Mouse (Mus musculus): ENCODE data around the gene Spata45.

Spata45 gene

DNA sequence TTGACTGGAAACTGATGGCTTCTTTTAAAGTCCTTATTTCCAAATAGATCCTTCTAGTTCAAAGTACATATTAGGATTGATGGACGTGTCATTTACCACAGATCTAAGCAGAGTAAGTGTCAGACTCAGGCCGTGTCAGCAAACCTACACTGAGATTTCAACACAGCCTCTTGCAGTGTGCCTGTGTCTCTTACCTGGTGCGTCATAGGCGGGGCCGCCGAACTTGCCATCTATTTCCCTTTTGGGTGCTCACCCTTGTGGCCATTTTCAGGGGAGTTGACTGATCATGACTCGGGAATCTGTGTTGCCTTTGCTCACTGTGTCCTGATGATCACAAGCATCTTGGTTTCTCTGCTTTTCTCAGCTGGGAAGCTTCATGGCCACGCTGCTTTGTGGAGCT lies 46.8 kb downstream of the Spata45 start:
- intact Hi-C loops (cut with DNase I): loop anchor here (10.0 kb wide), 1 partner anchor 192 kb away; no protein-coding TSS in a partner anchor

DNA sequence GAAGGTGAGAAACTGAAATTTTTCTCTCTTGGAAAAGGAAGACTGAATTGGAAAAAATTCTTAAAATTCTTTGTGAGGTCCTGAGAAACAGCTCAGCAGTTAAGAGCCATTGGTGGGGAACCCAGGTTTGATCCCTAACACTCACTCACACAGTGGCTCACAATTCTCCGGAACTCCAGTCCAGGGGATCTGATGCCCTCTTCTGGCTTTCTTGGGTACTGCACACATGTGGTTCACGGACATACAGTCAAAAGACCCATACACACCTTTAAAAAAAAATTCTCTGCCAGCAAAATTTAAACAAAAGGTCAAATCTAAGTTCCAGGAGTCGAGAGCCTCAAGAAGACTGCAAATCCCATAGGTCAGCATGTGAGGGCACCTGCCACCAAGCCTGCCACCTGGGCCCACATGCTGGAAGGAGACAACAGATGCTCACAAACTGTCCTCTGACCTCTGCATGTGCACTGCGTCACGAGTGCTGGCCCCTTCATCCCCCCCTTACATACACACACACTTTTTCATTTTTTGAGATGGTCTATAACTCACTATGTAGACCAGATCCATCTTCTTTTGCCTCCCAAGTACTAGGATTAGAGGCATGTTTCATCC lies 48.6 kb downstream of the Spata45 start:
- intact Hi-C loops (cut with DNase I): loop anchor here (10.0 kb wide), 1 partner anchor 190 kb away; no protein-coding TSS in a partner anchor

DNA sequence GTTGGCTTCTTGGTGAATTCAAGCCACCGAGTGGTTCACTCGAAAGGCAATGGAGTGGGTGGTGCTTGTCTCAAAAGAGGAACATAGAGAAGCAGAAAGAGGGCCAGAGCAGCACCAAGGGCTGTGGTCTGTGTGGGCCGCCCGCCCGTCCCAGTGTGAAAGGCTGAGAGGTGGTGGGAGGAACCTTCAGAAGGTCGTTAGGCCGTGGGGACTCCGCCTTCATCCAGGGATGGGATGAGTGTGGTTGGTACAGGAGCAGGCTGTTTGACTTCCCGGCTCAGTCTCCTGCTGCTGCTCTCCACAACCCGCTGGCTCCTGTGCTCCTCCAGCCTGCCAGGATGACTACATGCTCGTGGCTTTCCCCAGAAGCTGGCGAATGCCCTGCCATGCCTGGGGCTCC lies 49.2 kb downstream of the Spata45 start:
- intact Hi-C loops (cut with DNase I): loop anchor here (10.0 kb wide), 1 partner anchor 189 kb away; no protein-coding TSS in a partner anchor

DNA sequence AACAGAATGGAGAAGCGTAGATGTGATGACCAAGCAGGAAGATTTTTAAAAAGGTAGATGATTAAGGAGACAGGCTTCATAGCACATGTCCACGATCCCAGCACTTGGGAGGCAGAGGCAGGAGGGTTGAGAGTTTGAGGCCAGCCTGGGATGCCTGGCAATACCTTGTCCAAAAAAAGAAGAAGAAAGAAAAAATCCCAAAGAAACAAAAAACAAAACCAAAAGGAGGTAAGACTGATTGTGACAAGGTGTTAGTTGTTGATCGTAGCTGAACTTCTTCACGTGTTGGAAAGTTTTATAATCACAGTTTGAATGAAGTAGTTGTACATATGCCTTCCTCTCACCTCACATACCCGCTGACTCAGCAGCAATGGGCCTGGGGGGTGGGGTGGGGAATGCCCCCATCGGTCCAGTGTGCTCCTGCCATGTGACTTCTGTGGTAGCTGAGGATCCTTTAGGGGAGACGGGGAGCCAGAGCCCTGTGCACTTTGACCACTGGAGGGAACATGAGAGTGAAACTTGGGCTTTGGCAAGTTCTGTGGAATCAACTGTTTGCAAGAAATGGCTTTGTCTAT lies 50.0 kb downstream of the Spata45 start:
- intact Hi-C loops (cut with DNase I): loop anchor here (10.0 kb wide), 1 partner anchor 188 kb away; no protein-coding TSS in a partner anchor

DNA sequence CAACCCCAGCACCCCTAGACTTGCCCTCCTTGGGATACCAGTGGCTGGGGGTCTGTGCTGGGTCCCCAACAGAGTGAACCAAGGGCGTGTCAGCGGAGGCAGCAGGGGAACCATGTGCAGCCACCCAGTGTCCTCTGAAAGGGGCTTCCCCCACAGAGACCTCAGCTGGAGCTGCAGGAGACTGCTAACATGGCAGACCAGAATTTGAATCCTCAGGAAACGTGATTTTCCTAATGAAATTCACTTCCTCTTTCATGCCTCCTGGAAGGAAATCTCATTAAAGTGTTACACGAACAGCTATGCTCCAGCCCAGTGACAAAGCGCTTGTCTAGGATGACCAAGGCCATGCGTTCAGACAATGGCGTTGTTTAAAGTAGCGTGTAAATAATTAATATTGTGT lies 50.5 kb downstream of the Spata45 start:
- intact Hi-C loops (cut with DNase I): loop anchor here (10.0 kb wide), 1 partner anchor 188 kb away; no protein-coding TSS in a partner anchor

DNA sequence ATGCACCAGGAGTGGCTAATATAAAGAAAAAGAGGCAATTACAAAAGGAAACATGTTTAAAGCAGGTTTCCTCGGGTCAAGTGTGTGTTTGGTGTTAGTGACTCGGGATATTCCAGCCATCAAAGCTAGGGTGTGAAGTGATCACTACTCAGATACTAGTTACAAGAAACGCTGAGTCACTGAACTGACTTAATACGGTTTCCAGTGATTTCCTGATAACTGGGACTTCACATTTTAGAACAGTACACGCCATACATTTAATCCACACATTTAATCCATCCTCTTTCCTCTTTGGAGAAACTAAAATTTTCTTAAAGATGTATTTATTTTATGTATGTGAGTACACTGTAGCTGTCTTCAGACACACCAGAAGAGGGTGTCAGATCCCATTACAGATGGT lies 51.5 kb downstream of the Spata45 start:
- intact Hi-C loops (cut with DNase I): loop anchor here (10.0 kb wide), 1 partner anchor 187 kb away; no protein-coding TSS in a partner anchor

DNA sequence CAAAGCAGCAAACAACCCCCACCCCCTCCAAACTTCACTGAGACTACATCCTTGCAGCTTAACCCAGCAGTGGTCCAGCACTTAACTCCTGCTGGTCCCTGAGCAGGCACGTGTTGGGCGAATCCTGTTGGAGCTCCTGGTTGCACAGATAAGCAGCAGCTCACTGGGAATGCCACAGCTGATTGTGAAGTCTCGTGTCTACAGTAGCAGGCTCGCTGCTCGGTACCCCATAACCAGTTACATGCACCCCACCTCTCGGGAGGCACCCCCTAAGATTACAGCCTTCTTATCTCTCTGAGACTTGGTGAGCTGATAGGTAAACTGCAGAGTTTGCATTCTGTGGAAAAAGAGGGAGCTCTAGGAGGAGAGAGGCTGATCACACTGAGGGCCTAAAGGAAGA lies 52.9 kb downstream of the Spata45 start:
- intact Hi-C loops (cut with DNase I): loop anchor here (10.0 kb wide), 1 partner anchor 185 kb away; no protein-coding TSS in a partner anchor

DNA sequence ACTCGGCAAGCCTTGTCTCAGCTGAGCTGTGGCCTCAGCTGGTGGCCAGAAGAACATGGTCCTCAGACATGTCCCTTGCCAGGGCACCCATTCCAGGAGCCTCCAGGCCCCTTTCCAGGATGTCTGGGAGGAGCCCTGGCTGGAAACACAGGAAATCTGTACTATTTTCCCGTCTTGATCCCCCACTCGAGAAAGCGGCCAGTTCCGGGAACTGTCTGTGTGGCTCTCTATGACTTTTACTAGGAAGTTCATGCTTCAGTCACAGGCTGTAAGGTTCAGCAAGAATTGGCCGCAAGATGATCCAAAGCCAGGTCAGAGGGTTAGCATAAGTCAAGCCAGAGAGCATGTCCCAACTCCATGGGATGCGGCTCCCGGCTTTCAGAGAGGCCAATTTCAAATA lies 55.6 kb downstream of the Spata45 start:
- intact Hi-C loops (cut with DNase I): no loop called here
